Mouse (Mus musculus) splenic B cell, adult 2 months (primary cell): ENCODE data around the gene Gm20388.

ENCODE experiments used
- DNase-seq: peaks from one replicate; pipeline ENCODE4 v3.0.0-alpha.2; 2011; ENCODE audit warnings: low read depth, low spot score
- H3K27me3 ChIP-seq: 2 replicates; pipeline ENCODE4 v1.6.1; 2012; ENCODE audit warnings: mild to moderate bottlenecking, low read length, moderate library complexity, mixed read lengths; ENCODE audit not compliant: control insufficient read depth, poor library complexity, insufficient read depth, severe bottlenecking
- H3K36me3 ChIP-seq: 2 replicates; pipeline ENCODE4 v1.6.1; 2012; ENCODE audit warnings: mild to moderate bottlenecking, low read length, moderate library complexity, mixed read lengths; ENCODE audit not compliant: control insufficient read depth, poor library complexity, insufficient read depth, severe bottlenecking

Gene Gm20388

GRCm38 (mm10) chr8:121687455-121688161, 1777.0 kb downstream of the Gm20388 start:
- no peak for DNase-seq
- H3K27me3 ChIP-seq: no peaks in the 10 kb centered on the region
- H3K36me3 ChIP-seq: no peaks in the 10 kb centered on the region

DNA sequence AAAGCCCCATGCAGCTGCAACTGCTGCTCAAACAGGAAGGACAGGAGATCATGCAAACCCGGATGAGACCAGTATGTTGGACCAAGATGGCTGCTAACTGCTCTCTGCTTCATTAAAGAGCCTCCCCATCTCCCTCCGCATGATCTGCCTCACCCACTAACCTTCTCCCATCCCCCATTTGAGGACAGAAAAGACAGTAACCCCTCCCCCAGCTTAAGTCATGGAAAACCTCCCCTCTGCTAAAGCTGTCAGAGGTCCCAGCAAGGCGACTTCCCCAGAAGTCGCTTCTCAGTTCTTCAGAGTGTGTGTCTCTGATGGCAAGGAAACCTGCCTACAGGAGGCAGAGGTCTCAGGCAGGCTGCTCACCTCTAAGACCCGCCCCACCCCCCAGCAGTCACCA, 1777.9 kb downstream of the Gm20388 start:
- Histone ChIP-seq H3K27me3 (no peaks in the 10 kb centered on the region), H3K36me3 (no peaks in the 10 kb centered on the region)
- no peak for DNase-seq

GRCm38 (mm10) chr8:121694453-121694852, 1783.8 kb downstream of the Gm20388 start:
- peak; percentile 63 for DNase-seq
- Histone ChIP-seq H3K27me3 (no peaks in the 10 kb centered on the region), H3K36me3 (no peaks in the 10 kb centered on the region)

DNA sequence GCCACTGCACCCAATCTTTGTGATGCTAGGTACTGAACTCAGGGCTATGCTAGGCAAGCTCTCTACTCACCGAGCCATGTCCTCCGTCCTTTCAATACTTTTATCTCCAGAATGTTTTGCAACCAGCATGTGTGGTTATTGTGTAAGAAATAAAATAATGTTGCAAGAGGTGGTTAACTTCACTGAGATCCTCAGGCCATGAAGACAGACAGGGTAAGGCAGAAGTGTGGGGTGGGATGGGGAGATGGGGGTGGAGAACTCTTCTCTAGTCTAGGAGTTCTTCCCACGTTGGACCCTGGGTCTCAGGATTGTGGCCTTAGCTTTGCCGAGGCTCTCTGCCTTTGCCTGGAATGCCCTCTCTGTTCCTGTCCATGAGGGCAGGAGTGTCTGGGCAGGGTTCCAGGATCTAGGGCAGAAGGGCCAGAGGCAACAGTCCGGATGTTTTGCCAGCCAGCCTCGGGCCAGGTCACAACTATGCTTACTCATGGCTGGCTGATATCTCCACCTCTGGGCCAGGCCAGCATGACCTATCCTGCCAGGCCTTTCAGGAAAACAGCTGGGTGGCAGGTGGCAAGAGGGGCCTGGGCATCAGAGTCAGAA, 1785.0 kb downstream of the Gm20388 start:
- no peak for DNase-seq
- no peaks in the 10 kb centered on the region for H3K36me3 ChIP-seq
- no peaks in the 10 kb centered on the region for H3K27me3 ChIP-seq

DNA sequence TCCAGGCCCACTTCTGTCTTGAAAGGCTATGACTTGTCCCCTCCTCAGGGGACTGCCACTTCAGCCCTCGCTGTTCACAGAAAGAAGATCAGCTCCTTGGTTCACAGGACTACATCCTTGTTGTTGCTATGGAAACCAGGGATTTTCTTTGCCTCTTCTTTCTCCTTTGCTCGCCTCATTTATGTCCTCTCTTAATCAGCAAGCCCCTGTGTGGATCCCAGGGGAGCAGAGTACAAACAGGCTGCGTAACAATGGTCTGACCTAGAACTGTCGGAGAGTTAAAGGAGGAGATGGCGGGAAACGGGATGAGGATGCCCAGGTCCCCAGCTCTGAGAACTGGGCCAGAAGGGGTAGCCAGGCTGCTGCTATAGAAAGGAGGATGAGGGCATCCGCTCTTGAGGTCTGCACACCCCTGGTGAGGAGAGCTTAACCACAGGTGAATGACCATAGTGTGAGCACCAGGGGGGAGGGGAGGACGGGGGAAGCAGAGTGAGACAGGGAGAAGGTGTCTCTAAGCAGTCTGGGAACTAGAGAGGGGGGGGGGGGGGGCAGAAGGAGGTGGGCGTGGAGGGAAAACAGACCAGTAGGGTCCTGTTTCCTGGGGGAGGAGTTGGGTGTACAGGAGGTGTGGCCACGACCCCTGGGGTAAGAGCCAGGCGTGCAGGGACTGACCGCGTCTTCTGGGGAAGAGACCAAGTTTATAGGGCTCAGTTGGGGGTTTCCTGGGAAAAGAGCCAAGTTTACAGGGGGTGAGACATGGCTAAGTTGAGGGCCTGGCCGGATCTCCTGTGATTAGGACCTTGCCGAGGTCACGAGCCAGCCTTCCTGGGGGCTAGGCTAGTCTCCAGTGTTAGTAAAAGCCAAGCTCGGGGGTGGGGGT, 1787.3 kb downstream of the Gm20388 start:
- DNase-seq: no peak
- H3K36me3 ChIP-seq: no peaks in the 10 kb centered on the region
- no peaks in the 10 kb centered on the region for H3K27me3 ChIP-seq

DNA sequence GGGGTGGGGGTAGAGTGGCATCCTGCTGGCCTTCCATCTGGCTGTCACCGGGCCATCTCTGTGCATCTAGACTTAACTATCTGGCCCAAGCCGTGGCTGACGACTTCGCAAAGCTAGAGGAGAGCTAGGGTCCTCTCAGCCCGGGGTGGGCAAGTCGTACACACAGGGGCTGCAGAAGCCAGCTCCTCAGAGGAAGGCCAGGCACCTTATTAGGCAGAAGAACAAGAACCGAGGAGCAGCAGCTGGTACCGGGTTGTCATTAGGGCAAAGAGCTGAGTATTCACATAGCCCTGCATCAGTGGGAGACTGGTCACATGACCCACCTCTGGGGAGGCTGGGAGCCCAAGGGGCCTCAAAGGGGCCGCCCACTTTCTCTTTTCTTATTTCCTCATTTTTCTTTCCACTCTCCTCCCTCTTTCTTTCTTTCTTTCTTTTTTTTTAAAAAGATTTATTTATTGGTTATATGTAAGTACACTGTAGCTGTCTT, 1788.0 kb downstream of the Gm20388 start:
- peak; percentile 23 for DNase-seq
- Histone ChIP-seq H3K36me3 (no peaks in the 10 kb centered on the region), H3K27me3 (no peaks in the 10 kb centered on the region)

- no peaks in the 10 kb centered on the region for H3K27me3 ChIP-seq
- no peaks in the 10 kb centered on the region for H3K36me3 ChIP-seq
- DNase-seq: no peak
These were observed 1789.3 kb downstream of the Gm20388 start for GRCm38 (mm10) chr8:121699936-121700335.

DNA sequence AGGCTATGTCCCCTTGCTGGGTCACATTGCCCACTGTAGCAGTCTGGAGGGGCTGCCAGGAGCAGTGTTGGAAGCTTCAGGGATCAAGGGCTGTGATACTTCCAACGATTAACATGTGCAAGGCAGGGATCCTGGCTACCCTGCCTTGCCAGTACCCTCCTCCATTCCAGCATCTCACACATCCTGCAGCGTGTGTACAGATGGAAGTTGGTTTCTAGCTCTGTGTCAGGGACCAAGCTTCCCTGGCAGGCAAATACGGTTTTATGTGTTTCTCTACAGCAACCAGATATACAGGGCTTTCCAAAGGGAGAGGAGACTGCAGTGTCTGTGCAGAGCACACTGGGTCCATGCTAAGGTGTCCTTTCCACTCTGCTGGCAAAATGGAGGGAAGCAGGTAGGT, 1794.5 kb downstream of the Gm20388 start:
- H3K27me3 ChIP-seq: no peaks in the 10 kb centered on the region
- no peaks in the 10 kb centered on the region for H3K36me3 ChIP-seq
- no peak for DNase-seq

DNA sequence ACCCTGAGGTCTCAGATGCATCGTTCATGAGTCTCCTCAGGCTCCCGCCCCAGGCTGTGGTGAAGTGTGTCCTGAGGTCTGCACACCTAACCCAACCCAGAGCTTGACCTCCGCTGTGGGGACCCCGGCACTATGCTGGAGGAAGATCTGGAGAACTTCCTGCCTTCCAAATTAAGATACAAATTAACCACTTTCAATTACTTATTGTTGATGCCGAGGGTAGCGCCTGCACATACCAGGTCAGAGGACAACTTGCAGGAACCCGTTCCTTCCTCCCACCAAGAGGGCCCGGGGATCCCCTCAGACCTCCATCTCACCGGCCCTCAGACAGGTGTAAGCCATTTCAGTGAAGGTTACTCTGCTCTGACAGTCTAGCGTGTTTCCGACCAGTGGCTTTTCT, 1796.3 kb downstream of the Gm20388 start:
- H3K27me3 ChIP-seq: no peaks in the 10 kb centered on the region

GRCm38 (mm10) chr8:121708406-121708805, 1797.8 kb downstream of the Gm20388 start:
- Histone ChIP-seq H3K36me3 (no peaks in the 10 kb centered on the region), H3K27me3 (no peaks in the 10 kb centered on the region)
- DNase-seq: no peak

More for the DNA sequence above, 1796.3 kb downstream of the Gm20388 start:
- H3K36me3 ChIP-seq: no peaks in the 10 kb centered on the region
- DNase-seq: no peak

GRCm38 (mm10) chr8:121717502-121717901, 1806.9 kb downstream of the Gm20388 start:
- H3K27me3 ChIP-seq: no peaks in the 10 kb centered on the region
- no peaks in the 10 kb centered on the region for H3K36me3 ChIP-seq
- no peak for DNase-seq

DNA sequence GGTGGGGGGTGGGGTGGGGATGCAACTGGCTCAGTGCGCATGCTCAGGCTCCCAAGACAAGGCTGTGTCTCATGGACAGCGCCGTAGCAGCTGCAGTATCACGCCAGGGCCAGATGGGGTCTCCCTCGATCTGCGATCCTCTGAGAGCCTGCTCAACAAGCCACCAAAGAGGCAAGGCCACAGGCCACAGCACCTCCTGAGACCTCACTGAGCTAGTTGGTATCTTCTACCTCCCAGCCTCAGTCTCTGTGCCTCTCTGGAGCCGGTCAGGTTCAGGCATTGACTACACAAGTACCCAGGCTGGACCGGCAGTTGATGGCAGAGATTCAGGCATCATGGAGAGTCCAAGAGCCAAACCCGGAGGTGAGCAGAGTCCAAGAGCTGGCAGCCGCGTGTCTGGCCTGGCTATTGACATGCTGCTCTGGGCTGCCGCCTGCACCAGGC, 1807.4 kb downstream of the Gm20388 start:
- Histone ChIP-seq H3K27me3 (no peaks in the 10 kb centered on the region), H3K36me3 (no peaks in the 10 kb centered on the region)
- peak; percentile 38 for DNase-seq

DNA sequence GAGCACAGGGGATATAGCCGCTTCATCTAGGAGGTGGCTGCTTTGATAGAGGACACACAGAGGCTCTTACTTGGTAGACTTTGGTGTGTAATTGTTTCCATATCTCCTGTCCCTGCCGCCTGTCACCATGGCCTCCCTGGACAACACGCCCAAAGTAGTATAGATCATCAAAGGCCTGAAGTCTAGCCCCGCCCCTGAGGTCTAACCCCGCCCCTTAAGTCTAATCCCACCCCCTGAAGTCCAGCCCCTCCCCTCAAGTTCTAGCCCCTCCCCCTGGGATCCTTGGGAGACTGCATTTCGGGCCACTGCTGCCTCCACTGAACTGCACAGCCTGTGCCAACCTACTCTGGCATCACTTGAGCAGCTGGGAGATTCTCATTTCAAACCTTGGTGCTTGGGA, 1808.3 kb downstream of the Gm20388 start:
- no peaks in the 10 kb centered on the region for H3K27me3 ChIP-seq
- DNase-seq: no peak
- no peaks in the 10 kb centered on the region for H3K36me3 ChIP-seq

GRCm38 (mm10) chr8:121721072-121721471, 1810.4 kb downstream of the Gm20388 start:
- no peak for DNase-seq
- no peaks in the 10 kb centered on the region for H3K36me3 ChIP-seq
- H3K27me3 ChIP-seq: no peaks in the 10 kb centered on the region

GRCm38 (mm10) chr8:121723846-121724245, 1813.2 kb downstream of the Gm20388 start:
- no peak for DNase-seq
- no peaks in the 10 kb centered on the region for H3K36me3 ChIP-seq
- H3K27me3 ChIP-seq: no peaks in the 10 kb centered on the region
